Mouse (Mus musculus) liver, adult 2 months (tissue): ENCODE data around the gene Cercam. TPM values are rescaled to one million over a fixed set of nuclear protein-coding genes. Genes with fewer than 3 reads are reported as not detected.
"Not testable (repeated sequence)": the region's sequence is repeated elsewhere in the genome, so short reads cannot be mapped to it uniquely, and the experiment has no call there.

Source experiments
- DNase-seq: peaks from one replicate; pipeline ENCODE4 v3.0.0-alpha.2; 2011; ENCODE audit warnings: low read depth, low spot score; ENCODE audit errors: extremely low read depth
- H3K27ac ChIP-seq: fragments of 200-500 bp; replicated peaks from 2 replicates; pipeline ENCODE4 v1.5.1; 2012; ENCODE audit warnings: low read depth, mild to moderate bottlenecking, control low read depth, inconsistent platforms, low read length; ENCODE audit not compliant: insufficient read depth
- H3K27me3 ChIP-seq: fragments of 200-500 bp; 2 replicates; pipeline ENCODE4 v1.6.1; 2012; ENCODE audit warnings: mild to moderate bottlenecking, moderate library complexity, low read length, inconsistent platforms; ENCODE audit not compliant: control insufficient read depth, insufficient read depth
- H3K36me3 ChIP-seq: fragments of 200-500 bp; 2 replicates; pipeline ENCODE4 v1.6.1; 2012; ENCODE audit warnings: low read length, inconsistent platforms; ENCODE audit not compliant: control insufficient read depth, insufficient read depth
- H3K4me1 ChIP-seq: fragments of 200-500 bp; 2 replicates; pipeline ENCODE4 v1.6.1; 2011; ENCODE audit warnings: low read length; ENCODE audit not compliant: control insufficient read depth, insufficient read depth
- H3K4me3 ChIP-seq: fragments of 200-500 bp; 2 replicates; pipeline ENCODE4 v1.5.1; 2011; ENCODE audit warnings: low read depth, mild to moderate bottlenecking, control low read depth, low read length, moderate library complexity; ENCODE audit not compliant: insufficient read depth
- H3K79me2 ChIP-seq: fragments of 200-500 bp; 2 replicates; pipeline ENCODE4 v1.6.1; 2012; ENCODE audit warnings: inconsistent platforms, mild to moderate bottlenecking, low read length, moderate library complexity; ENCODE audit not compliant: control insufficient read depth, insufficient read depth
- H3K9ac ChIP-seq: fragments of 200-500 bp; 2 replicates; pipeline ENCODE4 v1.6.1; 2012; ENCODE audit warnings: low read depth, mild to moderate bottlenecking, control low read depth, inconsistent platforms, low read length
- CTCF ChIP-seq: fragments of 200-500 bp; IDR thresholded peaks from 2 replicates; pipeline ENCODE4 v1.5.1; 2011; ENCODE audit warnings: low read depth, low read length, control low read depth
- POLR2A ChIP-seq: fragments of 200-500 bp; IDR thresholded peaks from 2 replicates; pipeline ENCODE4 v1.6.1; 2011; ENCODE audit warnings: low read length, control low read depth; ENCODE audit not compliant: insufficient read depth; ENCODE audit errors: extremely low read depth
- WGBS: fragments of 180-500 bp; shearing (Covaris S2); methylation state at CpG from one replicate; pipeline ENCODE4 v1.1.7; 2018; 5-methylcytosine and 5-hydroxymethylcytosine counted together
- polyA plus RNA-seq: library from polyadenylated mRNA; depleted of rRNA; stranded (reverse); fragments of >200 nt; gene quantifications from 2 replicates; pipeline ENCODE4 v1.2.3, GENCODE M21; 2012
- total RNA-seq: library from RNA; depleted of rRNA; stranded (reverse); fragments of >200 nt; gene quantifications from 2 replicates; pipeline ENCODE4 v1.2.3, GENCODE M21; 2014

Cercam gene
- total and polyA plus RNA-seq, 2 experiments, result 0.18 to 0.54 TPM

GRCm38 (mm10) chr2:29872581-29873295 is 3.8 kb downstream of the Cercam start:
- DNase-seq, result no peak
- H3K4me3 ChIP-seq, result no peak overlapping the region
- no peaks in the 10 kb centered on the region for H3K36me3 ChIP-seq
- 91% methylated on average over 10 of the region's 10 CpGs for WGBS
- H3K9ac ChIP-seq, result no peak overlapping the region
- no peaks in the 10 kb centered on the region for H3K79me2 ChIP-seq
- no peak for TF ChIP-seq CTCF
- TF ChIP-seq POLR2A, result no peak
- peaks cover 2% of the 10 kb centered on the region; the same call in 1 of the 2 replicates for H3K4me1 ChIP-seq
- no peak overlapping the region for H3K27ac ChIP-seq
- H3K27me3 ChIP-seq, result no peaks in the 10 kb centered on the region

GRCm38 (mm10) chr2:29873801-29874200 is 4.8 kb downstream of the Cercam start:
- no peak overlapping the region for H3K4me3 ChIP-seq
- no peak for DNase-seq
- no peak overlapping the region for H3K9ac ChIP-seq
- H3K27me3 ChIP-seq, result no peaks in the 10 kb centered on the region
- WGBS, result 89% methylated on average over 4 of the region's 4 CpGs
- no peaks in the 10 kb centered on the region for H3K36me3 ChIP-seq
- TF ChIP-seq CTCF, result no peak
- no peak for TF ChIP-seq POLR2A
- H3K79me2 ChIP-seq, result no peaks in the 10 kb centered on the region
- no peak overlapping the region for H3K27ac ChIP-seq
- peaks cover 2% of the 10 kb centered on the region; the same call in 1 of the 2 replicates for H3K4me1 ChIP-seq

- Histone ChIP-seq H3K27ac (no peak overlapping the region), H3K27me3 (no peaks in the 10 kb centered on the region; the same call in 1 of the 2 replicates), H3K9ac (no peak overlapping the region), H3K79me2 (no peaks in the 10 kb centered on the region), H3K36me3 (no peaks in the 10 kb centered on the region), H3K4me3 (no peak overlapping the region), H3K4me1 (no peaks in the 10 kb centered on the region)
- no peak for DNase-seq
- TF ChIP-seq CTCF, result no peak
- TF ChIP-seq POLR2A, result no peak
- WGBS, result 89% methylated on average over 4 of the region's 4 CpGs
Measured at GRCm38 (mm10) chr2:29878061-29878460, 9.1 kb downstream of the Cercam start.

GRCm38 (mm10) chr2:29879191-29879590 is 10.2 kb downstream of the Cercam start:
- no peak overlapping the region for H3K27ac ChIP-seq
- TF ChIP-seq POLR2A (no peak), CTCF (no peak)
- H3K27me3 ChIP-seq, result no peaks in the 10 kb centered on the region; the same call in 1 of the 2 replicates
- WGBS, result 53% methylated on average over 8 of the region's 8 CpGs
- H3K36me3 ChIP-seq, result no peaks in the 10 kb centered on the region
- no peaks in the 10 kb centered on the region for H3K79me2 ChIP-seq
- H3K9ac ChIP-seq, result no peak overlapping the region
- no peaks in the 10 kb centered on the region for H3K4me1 ChIP-seq
- H3K4me3 ChIP-seq, result no peak overlapping the region
- DNase-seq, result no peak

- H3K4me1 ChIP-seq, result no peaks in the 10 kb centered on the region
- H3K4me3 ChIP-seq, result no peak overlapping the region
- H3K79me2 ChIP-seq, result no peaks in the 10 kb centered on the region
- H3K27me3 ChIP-seq, result no peaks in the 10 kb centered on the region; the same call in 1 of the 2 replicates
- TF ChIP-seq POLR2A (no peak), CTCF (no peak)
- H3K36me3 ChIP-seq, result no peaks in the 10 kb centered on the region
- WGBS, result 71% methylated on average over 17 of the region's 17 CpGs
- H3K9ac ChIP-seq, result no peak overlapping the region
- H3K27ac ChIP-seq, result no peak overlapping the region
- DNase-seq, result no peak
Measured at GRCm38 (mm10) chr2:29879964-29880830, 11.2 kb downstream of the Cercam start.

GRCm38 (mm10) chr2:29886659-29887292 is 17.8 kb downstream of the Cercam start:
- H3K4me3 ChIP-seq, H3K27ac ChIP-seq, DNase-seq, H3K27me3 ChIP-seq, H3K36me3 ChIP-seq, H3K79me2 ChIP-seq, H3K9ac ChIP-seq, H3K4me1 ChIP-seq: not testable (repeated sequence)
- WGBS, result 81% methylated on average over 9 of the region's 9 CpGs
